8 mouse cellular contexts compared by ENCODE assay signal in genomic region chr9:65695646-65696045, GRCm38 (mm10). TPM values are rescaled to one million over a fixed set of nuclear protein-coding genes. Genes with fewer than 3 reads are reported as not detected.
A peak's percentile ranks its signal among the peaks of the same experiment; 100 is the strongest.
DNase-seq lines count a peak whose midpoint lies in the region; ATAC-seq lines count a peak whose summit lies in the region.

No protein-coding gene starts in this region.

- no peaks in the 10 kb centered on the region for H3K9me3 ChIP-seq in intestine, embryonic 16.5 days (ENCODE audit: control insufficient read depth, low read length)
- no peaks in the 10 kb centered on the region for H3K9me3 ChIP-seq in intestine, embryonic 15.5 days
- H3K9me3 ChIP-seq in forebrain, embryonic 16.5 days (ENCODE audit: control insufficient read depth, low read length) = no peaks in the 10 kb centered on the region

- no peak overlapping the region for H3K9ac ChIP-seq in intestine, embryonic 16.5 days (ENCODE audit: low read depth, low read length)
- H3K9ac ChIP-seq in intestine, embryonic 15.5 days = no peak overlapping the region
- no peak overlapping the region for H3K9ac ChIP-seq in forebrain, embryonic 16.5 days (replicated peaks; ENCODE audit: low read depth, low read length)

- H3K27ac ChIP-seq in intestine, embryonic 16.5 days (ENCODE audit: low read length) = peak overlapping the region; percentile 33
- no peak overlapping the region for H3K27ac ChIP-seq in intestine, embryonic 15.5 days
- H3K27ac ChIP-seq in forebrain, embryonic 16.5 days (ENCODE audit: low read length) = peak overlapping the region; percentile 14; the same call in 1 of the 2 replicates

- 57% methylated on average over 3 of the region's 3 CpGs for WGBS in intestine, embryonic 16.5 days
- 67% methylated on average over 3 of the region's 3 CpGs for WGBS in intestine, embryonic 15.5 days
- WGBS in forebrain, embryonic 16.5 days = 51% methylated on average over 3 of the region's 3 CpGs

- no peak for ATAC-seq in intestine, embryonic 16.5 days
- no peak for ATAC-seq in intestine, embryonic 15.5 days
- ATAC-seq in forebrain, embryonic 16.5 days = peak; percentile 26

- no peaks in the 10 kb centered on the region for H3K27me3 ChIP-seq in intestine, embryonic 16.5 days (replicated peaks; ENCODE audit: control insufficient read depth, insufficient read depth, low read length)
- no peaks in the 10 kb centered on the region for H3K27me3 ChIP-seq in intestine, embryonic 15.5 days (replicated peaks)
- H3K27me3 ChIP-seq in forebrain, embryonic 16.5 days (replicated peaks; ENCODE audit: control insufficient read depth, insufficient read depth, low read length) = no peaks in the 10 kb centered on the region

- H3K4me2 ChIP-seq in intestine, embryonic 16.5 days (ENCODE audit: low read depth, low read length) = no peak overlapping the region
- no peak overlapping the region for H3K4me2 ChIP-seq in intestine, embryonic 15.5 days (replicated peaks)
- H3K4me2 ChIP-seq in forebrain, embryonic 16.5 days (ENCODE audit: low read length) = no peak overlapping the region

- intact Hi-C loops in gastrocnemius, postnatal 14 days (cut with DNase I; ENCODE audit: low total_unique reads) = loop anchor here (10.0 kb wide), 1 partner anchor 139 kb away; no protein-coding TSS in a partner anchor

- H3K4me1 ChIP-seq in intestine, embryonic 16.5 days (ENCODE audit: control insufficient read depth, insufficient read depth, low read length) = peaks cover 8% of the 10 kb centered on the region
- H3K4me1 ChIP-seq in intestine, embryonic 15.5 days (replicated peaks) = peaks cover 5% of the 10 kb centered on the region; the same call in 1 of the 2 replicates
- H3K4me1 ChIP-seq in forebrain, embryonic 16.5 days (replicated peaks; ENCODE audit: control insufficient read depth, insufficient read depth, low read length) = peaks cover 21% of the 10 kb centered on the region

- no peak overlapping the region for H3K4me3 ChIP-seq in intestine, embryonic 16.5 days (ENCODE audit: low read length)
- no peak overlapping the region for H3K4me3 ChIP-seq in intestine, embryonic 15.5 days (replicated peaks)
- no peak overlapping the region for H3K4me3 ChIP-seq in forebrain, embryonic 16.5 days (replicated peaks; ENCODE audit: low read length)

- peaks cover 8% of the 10 kb centered on the region for H3K36me3 ChIP-seq in intestine, embryonic 16.5 days (ENCODE audit: control insufficient read depth, insufficient read depth, low read length)
- peaks cover 22% of the 10 kb centered on the region for H3K36me3 ChIP-seq in intestine, embryonic 15.5 days
- H3K36me3 ChIP-seq in forebrain, embryonic 16.5 days (ENCODE audit: control insufficient read depth, insufficient read depth) = peaks cover 17% of the 10 kb centered on the region

- peak; percentile 94 for DNase-seq in brain, adult 2 months (ENCODE audit: low read depth, low spot score)
- peak; percentile 36 to 37 for DNase-seq in kidney, postnatal 36 days
- DNase-seq in lung, postnatal 4 days = peak; percentile 43 to 77
- no peak for DNase-seq in ovary, adult 18-20 months (ENCODE audit: low spot score)
- DNase-seq in gastrocnemius, postnatal 14 days = no peak

RNA-seq across cellular contexts. Expression of gene Oaz2, which starts 27.8 kb away (rescaled TPM):
- 185 and 188 TPM in 2 replicates for polyA plus RNA-seq in intestine, embryonic 16.5 days (2015; fragmentation: Nextera tagmentation; extraction: Ambion mirVana)
- polyA plus RNA-seq in intestine, embryonic 15.5 days (2015; fragmentation: Nextera tagmentation; extraction: Ambion mirVana) = 196 and 203 TPM in 2 replicates
- 345 and 364 TPM in 2 replicates for polyA plus RNA-seq in forebrain, embryonic 16.5 days (2015; fragmentation: Nextera tagmentation; extraction: Ambion mirVana)
- total RNA-seq in gastrocnemius, postnatal 14 days (2021) = 100 to 1,000 TPM; 258 to 262 TPM

Comparison
In these comparisons a context has a peak if more than half of its experiments do, and no peak if none do; other contexts are left out.
1. DNase-seq: peak in brain, adult 2 months (single experiment), kidney, postnatal 36 days (2 of 2) and lung, postnatal 4 days (2 of 2); none in ovary, adult 18-20 months (single experiment) and gastrocnemius, postnatal 14 days (single experiment).